Mouse (Mus musculus) heart, postnatal 0 days (tissue): ENCODE data around the gene Gm36028.

Source experiments
- CTCF ChIP-seq: IDR thresholded peaks from 2 replicates; pipeline ENCODE4 v1.5.1; 2016; ENCODE audit warnings: antibody characterized with exemption, control low read depth, low read depth
- EP300 ChIP-seq: IDR thresholded peaks from 2 replicates; pipeline ENCODE4 v1.6.1; 2016; ENCODE audit warnings: antibody characterized with exemption, low read depth

DNA sequence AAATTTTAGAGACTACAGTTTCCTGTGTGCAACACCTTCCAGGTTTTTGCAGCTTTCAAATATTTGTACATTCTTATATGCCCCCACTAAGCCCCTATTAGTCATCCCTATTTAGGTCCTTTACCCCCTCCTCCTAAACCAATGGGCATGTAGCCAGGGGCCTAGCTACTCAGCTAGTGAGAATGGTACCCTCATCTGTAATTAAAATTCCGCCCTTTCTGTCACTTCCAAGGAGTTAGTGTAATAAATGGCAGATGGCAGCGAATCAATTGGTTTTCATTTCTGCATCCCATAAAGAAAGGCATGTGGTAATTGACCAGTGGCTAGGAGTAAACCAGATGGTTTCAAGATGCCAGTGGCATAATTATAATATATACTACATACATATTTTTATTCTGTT lies 31.7 kb upstream of the Gm36028 start:
- TF ChIP-seq EP300 (no peak), CTCF (no peak)
